Mouse (Mus musculus) layer of hippocampus, adult 18-20 months (tissue): ENCODE results near the gene Gsap. TPM values are rescaled to one million over a fixed set of nuclear protein-coding genes. Genes with fewer than 3 reads are reported as not detected.
"Not testable (repeated sequence)": the region's sequence is repeated elsewhere in the genome, so short reads cannot be mapped to it uniquely, and the experiment has no call there.

Experiments used
- DNase-seq, 2 experiments: peaks; one replicate each; pipeline ENCODE4 v3.0.0; 2022; ENCODE audit warnings: low spot score in 2 of 2
- long read RNA-seq: library from polyadenylated mRNA; stranded (forward); transcript quantifications from one replicate; pipeline ENCODE4 v2.0.0, GENCODE M21; 2021
- total RNA-seq, 2 experiments: library from RNA; stranded (reverse); gene quantifications; 2 replicates each; pipeline ENCODE4 v1.2.3; 2021

The Gsap gene
- 1 to 10 TPM; 6.3 to 6.5 TPM for total RNA-seq
- long read RNA-seq, transcript Gsap-201 (31 exons, 3,745 nt) = major isoform, 8 of 13 reads
- long read RNA-seq, partial matches to known transcripts = 1 of 13 reads
- long read RNA-seq, other reads (novel, unspliced or antisense) = 4 of 13 reads

DNA sequence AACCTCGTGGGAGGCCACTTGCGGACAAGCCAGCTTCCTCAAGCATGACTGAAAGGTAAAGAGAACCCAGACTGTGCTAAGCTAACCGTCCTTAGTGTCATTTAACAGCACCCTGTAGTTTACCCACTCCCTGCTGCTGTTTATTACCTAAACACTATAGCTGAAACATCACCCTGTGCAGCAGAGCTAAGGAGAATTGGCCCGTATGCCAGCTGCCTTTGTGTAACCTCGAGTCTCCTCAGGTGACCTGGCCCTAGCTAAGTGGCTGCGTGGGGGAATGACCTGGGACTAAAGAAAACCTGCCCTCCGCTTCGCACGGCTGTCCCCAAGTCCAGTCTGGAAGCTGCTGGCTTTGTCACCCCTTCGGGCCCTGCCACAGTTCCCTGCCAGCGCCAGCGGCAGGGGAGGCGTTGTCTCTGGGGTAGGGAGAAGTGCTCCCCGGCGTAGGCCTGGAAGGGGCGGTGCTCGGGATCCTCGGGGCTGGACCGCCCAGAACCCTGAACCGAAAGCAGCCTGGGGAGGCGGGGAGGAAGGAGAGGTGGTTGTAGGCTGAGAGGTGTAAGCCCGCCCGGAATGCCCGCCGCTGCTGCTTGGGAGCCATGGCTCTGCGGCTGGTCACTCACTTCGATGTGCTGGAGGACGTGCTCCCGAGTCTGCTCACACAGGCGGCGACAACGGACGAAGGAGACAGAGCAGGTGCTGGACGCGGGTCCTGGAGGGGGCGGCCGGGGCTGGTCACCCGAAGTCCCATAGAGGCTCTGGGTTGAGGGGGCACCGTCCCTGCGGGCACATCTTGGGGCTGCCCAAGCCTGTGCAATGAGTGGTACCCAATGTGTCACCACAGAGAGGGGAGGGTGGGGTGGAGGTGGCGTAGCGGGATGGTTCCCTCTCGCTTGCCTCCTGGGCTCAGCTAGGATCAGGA lies at the start of gene Gsap:
Gsap (plus strand) TSS at position 492 of the 922 bp plus-strand sequence.
- peak in 1 of 2 experiments; percentile 53 for DNase-seq

- DNase-seq = no peak
These were observed 49.5 kb upstream of the Gsap start for GRCm38 (mm10) chr5:21136575-21136974.

DNA sequence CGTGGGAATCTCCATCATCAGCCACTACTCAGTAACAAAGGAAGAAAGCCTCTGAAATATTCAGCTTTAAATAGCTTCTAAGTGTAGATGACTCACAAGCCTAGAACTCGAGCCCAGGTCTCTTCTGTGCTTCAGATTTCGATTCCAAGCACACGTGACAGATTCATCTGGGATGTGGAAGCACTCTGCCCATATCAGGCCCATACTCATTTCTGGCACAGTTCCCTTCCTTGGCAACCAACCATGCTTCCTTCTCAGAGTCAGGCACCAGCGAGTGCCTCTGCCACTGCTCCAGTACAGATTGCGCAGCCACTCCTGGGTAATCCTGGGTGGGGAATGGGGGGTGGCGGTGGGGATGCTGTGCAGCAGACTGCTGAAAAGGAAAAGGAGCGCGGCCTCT lies 46.5 kb upstream of the Gsap start:
- peak; percentile 69 to 88 for DNase-seq

DNA sequence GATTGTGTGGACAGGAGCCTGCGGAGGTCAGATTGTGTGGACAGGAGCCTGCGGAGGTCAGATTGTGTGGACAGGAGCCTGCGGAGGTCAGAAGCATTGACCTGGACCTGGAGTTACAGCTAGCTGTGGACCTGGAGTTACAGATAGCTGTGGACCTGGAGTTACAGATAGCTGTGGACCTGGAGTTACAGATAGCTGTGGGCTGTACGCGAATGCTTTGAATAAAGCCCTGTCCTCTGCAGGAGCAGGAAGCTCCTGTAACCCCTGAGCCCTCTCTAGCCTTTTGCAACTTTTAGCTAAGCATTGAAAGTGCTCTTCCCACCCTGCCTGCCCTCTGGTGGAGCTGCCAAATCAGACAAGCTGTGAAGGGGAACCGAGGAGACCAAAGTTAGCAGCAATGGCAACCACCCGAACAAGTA lies 44.9 kb upstream of the Gsap start:
- not testable (repeated sequence) for DNase-seq

DNA sequence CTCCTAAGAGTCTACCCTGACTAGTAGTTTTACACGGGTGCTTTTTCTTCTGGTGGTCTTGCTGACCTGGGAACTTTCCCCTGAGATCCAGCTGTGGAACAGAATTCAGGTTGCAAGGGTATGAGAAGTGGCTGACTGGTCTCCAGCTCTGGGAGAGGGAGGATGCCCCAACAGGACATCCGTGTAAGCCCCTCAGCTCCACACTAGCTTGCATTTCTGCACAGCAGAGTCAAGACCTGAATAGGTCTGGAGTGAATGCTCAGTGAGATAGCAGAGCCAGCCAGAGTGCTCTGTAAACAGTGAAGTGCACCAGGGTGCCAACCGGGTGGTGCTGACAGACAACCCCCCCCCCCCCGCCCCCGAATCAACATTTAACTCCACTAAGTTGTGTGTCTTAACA lies 44.4 kb upstream of the Gsap start:
- DNase-seq = no peak

DNA sequence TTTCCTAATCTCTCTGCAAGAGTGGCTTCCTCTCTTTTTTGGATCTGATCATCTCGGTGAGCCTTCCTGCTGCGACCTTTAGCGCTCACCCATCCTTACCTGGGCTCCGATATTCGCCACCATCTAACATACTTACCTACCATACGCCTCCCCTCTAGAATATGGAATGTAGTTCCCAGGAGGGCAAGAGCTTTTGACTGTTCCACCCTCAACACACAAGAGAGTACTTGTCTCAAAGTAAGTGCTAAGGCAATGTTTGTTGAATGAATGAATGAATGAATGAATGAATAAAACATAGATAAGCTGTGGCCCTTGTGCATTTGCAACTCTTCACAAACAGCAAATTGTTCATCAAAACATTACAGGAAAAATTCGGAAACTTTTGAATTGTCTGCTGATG lies 43.0 kb upstream of the Gsap start:
- DNase-seq = no peak

DNA sequence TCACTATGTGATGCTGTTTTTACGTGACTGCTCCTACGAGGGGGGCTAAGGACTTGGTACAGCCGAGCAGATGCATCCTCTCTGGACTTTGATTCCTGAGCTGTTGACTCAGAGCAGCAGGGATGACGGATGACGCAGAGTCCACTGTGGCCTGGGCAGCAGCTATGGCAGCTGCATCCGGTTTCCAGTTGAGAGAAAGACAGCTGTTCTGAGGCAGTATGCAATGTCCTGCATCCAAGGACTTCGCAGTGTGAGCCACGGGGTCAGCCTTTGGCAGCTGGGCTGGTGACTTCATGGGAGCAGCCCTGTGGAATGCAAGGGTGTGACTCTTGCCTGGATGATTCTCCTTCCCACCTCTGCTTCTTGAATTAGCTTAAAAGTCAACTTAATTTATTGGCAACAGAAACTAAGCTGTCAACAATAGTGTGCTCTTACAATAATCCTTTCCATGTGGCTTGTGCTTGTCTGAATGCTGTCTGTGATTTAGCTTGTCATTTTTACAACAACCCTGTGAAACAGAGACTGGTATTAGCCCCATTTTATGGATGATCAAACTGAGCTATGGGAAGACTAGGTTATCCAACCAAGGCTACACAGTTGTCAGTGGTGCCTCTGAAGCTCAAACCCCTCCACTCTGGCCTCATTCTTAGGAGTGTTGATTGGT lies 41.4 kb upstream of the Gsap start:
- DNase-seq = peak in 1 of 2 experiments; percentile 4

DNA sequence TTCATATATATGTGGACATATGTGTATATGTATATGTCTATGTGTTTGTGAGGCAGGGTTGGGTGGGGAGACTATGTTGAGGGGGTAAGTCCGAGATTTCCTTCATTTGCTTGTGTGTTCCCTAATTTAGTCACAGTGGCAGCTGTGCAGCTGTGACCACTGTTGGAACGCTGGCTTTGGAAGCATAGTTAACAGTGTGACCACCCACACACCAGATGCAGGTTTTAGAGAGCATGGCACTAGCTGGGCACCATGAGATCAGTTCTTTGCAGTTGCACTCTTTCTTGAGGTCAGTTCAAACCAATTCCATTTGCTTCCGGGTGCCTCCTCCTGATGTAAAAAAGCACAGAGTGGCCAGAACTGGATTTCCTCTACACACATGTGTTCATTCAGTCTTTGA lies 37.7 kb upstream of the Gsap start:
- no peak for DNase-seq

DNA sequence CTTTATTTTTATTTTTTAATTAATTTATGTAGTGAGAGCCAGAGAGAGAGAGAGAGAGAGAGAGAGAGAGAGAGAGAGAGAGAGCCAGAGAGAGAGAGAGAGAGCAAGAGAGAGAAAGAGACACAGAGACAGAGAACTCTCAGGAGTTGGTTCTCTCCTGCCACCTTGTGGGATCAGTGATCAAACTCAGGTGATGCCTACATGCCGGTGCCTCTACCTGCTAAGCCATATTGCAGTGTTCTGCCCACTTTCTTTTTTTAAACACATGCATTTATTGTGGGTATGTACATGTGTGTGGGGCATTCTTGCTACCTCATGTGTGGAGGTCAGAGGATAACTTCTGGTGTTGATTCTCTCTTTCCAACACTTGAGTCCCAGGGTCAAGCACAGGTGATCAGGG lies 32.4 kb upstream of the Gsap start:
- DNase-seq = no peak

GRCm38 (mm10) chr5:21156770-21157169 lies 29.3 kb upstream of the Gsap start:
- no peak for DNase-seq

- DNase-seq = no peak
These were observed 26.5 kb upstream of the Gsap start for GRCm38 (mm10) chr5:21159536-21159935.

- no peak for DNase-seq
These were observed 25.3 kb upstream of the Gsap start for GRCm38 (mm10) chr5:21160781-21161180.

GRCm38 (mm10) chr5:21163421-21163820 lies 22.6 kb upstream of the Gsap start:
- DNase-seq = no peak

DNA sequence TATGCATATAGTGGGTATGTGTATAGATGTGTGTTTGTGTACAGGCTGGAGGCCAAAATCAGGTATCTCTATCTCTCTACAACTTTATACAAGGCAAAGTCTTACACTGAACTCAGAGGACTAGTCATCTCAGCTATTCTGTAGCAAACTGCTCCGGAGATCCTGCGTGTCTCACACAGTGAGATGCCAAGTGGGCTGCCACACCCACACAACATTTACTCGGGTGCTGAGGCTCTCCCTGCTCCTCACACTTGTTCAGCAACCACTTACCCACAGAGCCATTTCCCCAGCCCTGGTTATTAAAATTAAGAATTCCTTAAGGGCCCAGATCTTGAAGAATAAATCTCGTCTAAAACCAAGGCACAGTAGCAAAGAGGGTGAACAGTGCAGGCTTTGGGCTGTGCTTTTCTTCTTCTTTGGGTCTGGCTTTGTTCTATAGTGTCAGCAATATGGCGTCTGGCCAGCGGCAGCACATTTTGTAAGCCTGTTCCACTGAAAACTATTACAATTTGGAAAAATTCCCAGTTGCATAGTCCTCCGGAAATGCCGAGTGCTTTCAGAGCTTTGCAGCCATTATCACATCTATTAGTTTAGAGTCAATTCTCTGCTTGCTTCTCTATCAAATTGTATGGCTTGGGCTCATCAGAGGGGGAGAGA lies 17.2 kb upstream of the Gsap start:
- DNase-seq = peak; percentile 20 to 67

- no peak for DNase-seq
These were observed 16.7 kb upstream of the Gsap start for GRCm38 (mm10) chr5:21169346-21169745.

DNA sequence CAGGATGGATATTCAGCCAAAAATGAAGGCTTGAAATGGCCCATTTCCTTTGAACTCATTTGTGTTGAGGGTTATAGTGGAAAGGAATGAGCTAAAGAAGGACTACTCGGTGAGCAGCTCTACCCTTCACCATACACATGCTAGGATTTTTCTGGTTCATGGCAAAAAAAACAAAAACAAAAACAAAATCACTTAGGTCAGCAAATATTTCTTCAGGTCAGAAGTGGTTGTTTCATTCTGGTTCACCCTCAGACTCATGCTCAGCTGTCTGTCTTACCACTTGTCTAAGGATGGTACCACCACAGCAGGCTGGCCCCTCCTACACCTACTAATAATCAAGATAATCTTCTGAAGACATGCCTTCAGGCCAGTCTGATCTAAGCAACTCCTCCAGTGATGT lies 16.2 kb upstream of the Gsap start:
- DNase-seq = no peak

GRCm38 (mm10) chr5:21170440-21170839 lies 15.6 kb upstream of the Gsap start:
- DNase-seq = no peak

DNA sequence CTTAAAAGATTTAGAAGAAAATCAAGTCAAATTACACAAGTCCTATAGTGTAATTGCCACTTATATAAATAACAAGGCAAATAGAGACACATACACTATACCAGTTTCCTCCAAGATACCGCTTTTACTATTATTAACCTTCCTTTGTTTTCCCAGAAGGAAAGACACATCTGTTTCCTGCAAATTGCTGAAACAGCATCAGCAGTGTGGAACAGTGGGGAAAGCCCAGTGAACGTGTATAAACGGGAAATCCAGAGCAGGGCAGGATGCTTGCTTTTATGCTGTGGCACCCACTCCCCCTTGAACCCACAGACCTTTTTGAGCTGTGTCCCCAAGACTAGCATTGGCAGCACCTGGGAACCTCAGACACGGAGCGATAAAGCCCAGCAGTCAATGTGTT lies 15.2 kb upstream of the Gsap start:
- no peak for DNase-seq

GRCm38 (mm10) chr5:21171336-21171735 lies 14.7 kb upstream of the Gsap start:
- DNase-seq = peak; percentile 22 to 80

DNA sequence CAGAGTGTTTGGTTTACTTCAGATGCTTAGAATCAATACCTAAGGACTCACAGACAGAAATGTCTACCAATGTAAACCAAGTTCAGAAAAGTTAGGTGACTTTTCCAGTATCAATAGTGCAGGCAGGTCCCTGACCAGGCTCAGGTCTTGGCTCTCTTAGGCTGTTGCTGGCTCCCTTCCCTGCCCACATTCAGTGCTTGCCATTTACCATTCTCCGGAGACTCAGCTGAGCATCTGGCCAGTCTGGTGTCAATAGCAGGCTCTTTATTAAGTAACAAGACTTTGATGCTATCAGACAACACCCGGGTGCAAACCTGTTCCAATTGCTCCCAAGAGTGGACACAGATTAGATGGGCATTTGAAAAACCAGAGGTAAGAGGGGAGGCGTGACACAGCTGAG lies 13.7 kb upstream of the Gsap start:
- DNase-seq = peak in 1 of 2 experiments; percentile 41
